Mouse (Mus musculus): ENCODE measurements at regions not wholly inside any gene's neighbourhood (a gene's known extent, or its start where the extent isn't known, plus 50 kb on each side); places are given as distances from the start of the nearest gene placed in this dataset.

- no peak overlapping the region for H3K9ac ChIP-seq (ENCODE audit: low read length)
- no peaks in the 10 kb centered on the region for H3K36me3 ChIP-seq (ENCODE audit: control insufficient read depth, insufficient read depth, low read length)
- 0 out of 2 replicates have a peak, but pooled peaks cover 6% of the 10 kb centered on the region for H3K9me3 ChIP-seq (ENCODE audit: control insufficient read depth, low read length)
- WGBS: 88% methylated on average over 9 of the region's 9 CpGs
- no peaks in the 10 kb centered on the region for H3K4me1 ChIP-seq (ENCODE audit: control insufficient read depth in 2 of 2, insufficient read depth in 2 of 2, low read length in 2 of 2)
- H3K4me2 ChIP-seq (ENCODE audit: low read length): no peak overlapping the region
- H3K27me3 ChIP-seq (ENCODE audit: control insufficient read depth, insufficient read depth, low read length): no peaks in the 10 kb centered on the region
- no peak overlapping the region for H3K4me3 ChIP-seq (ENCODE audit: control insufficient read depth in 1 of 2, insufficient read depth in 1 of 2, low read depth in 1 of 2, low read length in 2 of 2)
- ATAC-seq (ENCODE audit: insufficient number of reproducible peaks, insufficient read depth, low FRiP score, low read depth): no peak
- H3K27ac ChIP-seq (replicated peaks in 1 of 2; ENCODE audit: control insufficient read depth in 1 of 2, insufficient read depth in 1 of 2, low read depth in 2 of 2, low read length in 2 of 2): no peak overlapping the region
Measured at GRCm38 (mm10) chr8:35283366-35283765, 482.2 kb upstream of the Gm19410 start.

- Histone ChIP-seq H3K4me3 (ENCODE audit: control insufficient read depth in 1 of 2, insufficient read depth in 1 of 2, low read depth in 1 of 2, low read length in 2 of 2) (no peak overlapping the region), H3K4me1 (ENCODE audit: control insufficient read depth in 2 of 2, insufficient read depth in 2 of 2, low read length in 2 of 2) (peaks cover 2 to 9% of the 10 kb centered on the region in 2 experiments; a peak in 3 of 4 replicates), H3K36me3 (ENCODE audit: control insufficient read depth, insufficient read depth, low read length) (no peaks in the 10 kb centered on the region), H3K9ac (ENCODE audit: low read length) (no peak overlapping the region), H3K9me3 (ENCODE audit: control insufficient read depth, low read length) (0 out of 2 replicates have a peak, but pooled peaks cover 11% of the 10 kb centered on the region), H3K27ac (replicated peaks in 1 of 2; ENCODE audit: control insufficient read depth in 1 of 2, insufficient read depth in 1 of 2, low read depth in 2 of 2, low read length in 2 of 2) (no peak overlapping the region), H3K27me3 (ENCODE audit: control insufficient read depth, insufficient read depth, low read length) (no peaks in the 10 kb centered on the region), H3K4me2 (ENCODE audit: low read length) (no peak overlapping the region)
- no peak for ATAC-seq (ENCODE audit: insufficient number of reproducible peaks, insufficient read depth, low FRiP score, low read depth)
- 64% methylated on average over 5 of the region's 5 CpGs for WGBS
Measured at GRCm38 (mm10) chr8:35289018-35289417, 476.6 kb upstream of the Gm19410 start.

GRCm38 (mm10) chr8:35289967-35290366 is 475.6 kb upstream of the Gm19410 start:
- WGBS: 29% methylated on average over 4 of the region's 4 CpGs
- no peak overlapping the region for H3K27ac ChIP-seq (replicated peaks in 1 of 2; ENCODE audit: control insufficient read depth in 1 of 2, insufficient read depth in 1 of 2, low read depth in 2 of 2, low read length in 2 of 2)

GRCm38 (mm10) chr8:35293437-35294126 is 472.0 kb upstream of the Gm19410 start:
- ATAC-seq (ENCODE audit: insufficient number of reproducible peaks, insufficient read depth, low FRiP score, low read depth): no peak
- Histone ChIP-seq H3K9ac (ENCODE audit: low read length) (no peak overlapping the region), H3K4me2 (ENCODE audit: low read length) (no peak overlapping the region), H3K4me3 (ENCODE audit: control insufficient read depth in 1 of 2, insufficient read depth in 1 of 2, low read depth in 1 of 2, low read length in 2 of 2) (no peak overlapping the region), H3K9me3 (ENCODE audit: control insufficient read depth, low read length) (0 out of 2 replicates have a peak, but pooled peaks cover 5% of the 10 kb centered on the region), H3K27ac (replicated peaks in 1 of 2; ENCODE audit: control insufficient read depth in 1 of 2, insufficient read depth in 1 of 2, low read depth in 2 of 2, low read length in 2 of 2) (no peak overlapping the region), H3K27me3 (ENCODE audit: control insufficient read depth, insufficient read depth, low read length) (no peaks in the 10 kb centered on the region), H3K36me3 (ENCODE audit: control insufficient read depth, insufficient read depth, low read length) (no peaks in the 10 kb centered on the region), H3K4me1 (ENCODE audit: control insufficient read depth in 2 of 2, insufficient read depth in 2 of 2, low read length in 2 of 2) (peaks cover 2 to 11% of the 10 kb centered on the region in 2 experiments; a peak in 3 of 4 replicates)
- 70% methylated on average over 14 of the region's 14 CpGs for WGBS

More at GRCm38 (mm10) chr8:35289967-35290366, 475.6 kb upstream of the Gm19410 start:
- no peaks in the 10 kb centered on the region for H3K36me3 ChIP-seq (ENCODE audit: control insufficient read depth, insufficient read depth, low read length)
- no peak overlapping the region for H3K4me3 ChIP-seq (ENCODE audit: control insufficient read depth in 1 of 2, insufficient read depth in 1 of 2, low read depth in 1 of 2, low read length in 2 of 2)
- 0 out of 2 replicates have a peak, but pooled peaks cover 11% of the 10 kb centered on the region for H3K9me3 ChIP-seq (ENCODE audit: control insufficient read depth, low read length)
- H3K4me1 ChIP-seq (ENCODE audit: control insufficient read depth in 2 of 2, insufficient read depth in 2 of 2, low read length in 2 of 2): peaks cover 2 to 9% of the 10 kb centered on the region in 2 experiments; a peak in 3 of 4 replicates
- no peaks in the 10 kb centered on the region for H3K27me3 ChIP-seq (ENCODE audit: control insufficient read depth, insufficient read depth, low read length)
- H3K9ac ChIP-seq (ENCODE audit: low read length): no peak overlapping the region
- ATAC-seq (ENCODE audit: insufficient number of reproducible peaks, insufficient read depth, low FRiP score, low read depth): 0 out of 2 replicates have a peak, but pooled peaks have one; percentile 50
- H3K4me2 ChIP-seq (ENCODE audit: low read length): no peak overlapping the region

GRCm38 (mm10) chr8:35296936-35297335 is 468.7 kb upstream of the Gm19410 start:
- 81% methylated on average over 6 of the region's 6 CpGs for WGBS
- Histone ChIP-seq H3K27ac (replicated peaks in 1 of 2; ENCODE audit: control insufficient read depth in 1 of 2, insufficient read depth in 1 of 2, low read depth in 2 of 2, low read length in 2 of 2) (no peak overlapping the region), H3K4me2 (ENCODE audit: low read length) (no peak overlapping the region), H3K9ac (ENCODE audit: low read length) (no peak overlapping the region), H3K36me3 (ENCODE audit: control insufficient read depth, insufficient read depth, low read length) (no peaks in the 10 kb centered on the region), H3K4me1 (ENCODE audit: control insufficient read depth in 2 of 2, insufficient read depth in 2 of 2, low read length in 2 of 2) (peaks cover 7 to 10% of the 10 kb centered on the region in 2 experiments; a peak in 3 of 4 replicates), H3K27me3 (ENCODE audit: control insufficient read depth, insufficient read depth, low read length) (no peaks in the 10 kb centered on the region), H3K4me3 (ENCODE audit: control insufficient read depth in 1 of 2, insufficient read depth in 1 of 2, low read depth in 1 of 2, low read length in 2 of 2) (no peak overlapping the region), H3K9me3 (ENCODE audit: control insufficient read depth, low read length) (0 out of 2 replicates have a peak, but pooled peaks cover 5% of the 10 kb centered on the region)
- no peak for ATAC-seq (ENCODE audit: insufficient number of reproducible peaks, insufficient read depth, low FRiP score, low read depth)

- H3K9ac ChIP-seq (ENCODE audit: low read length): no peak overlapping the region
- H3K27me3 ChIP-seq (ENCODE audit: control insufficient read depth, insufficient read depth, low read length): no peaks in the 10 kb centered on the region
- WGBS: 56% methylated on average over 9 of the region's 9 CpGs
- H3K9me3 ChIP-seq (ENCODE audit: control insufficient read depth, low read length): peaks cover 1% of the 10 kb centered on the region; the same call in 1 of the 2 replicates
- ATAC-seq (ENCODE audit: insufficient number of reproducible peaks, insufficient read depth, low FRiP score, low read depth): no peak
- no peak overlapping the region for H3K27ac ChIP-seq (replicated peaks in 1 of 2; ENCODE audit: control insufficient read depth in 1 of 2, insufficient read depth in 1 of 2, low read depth in 2 of 2, low read length in 2 of 2)
- no peak overlapping the region for H3K4me2 ChIP-seq (ENCODE audit: low read length)
- no peak overlapping the region for H3K4me3 ChIP-seq (ENCODE audit: control insufficient read depth in 1 of 2, insufficient read depth in 1 of 2, low read depth in 1 of 2, low read length in 2 of 2)
- H3K36me3 ChIP-seq (ENCODE audit: control insufficient read depth, insufficient read depth, low read length): no peaks in the 10 kb centered on the region
- peaks cover 7 to 10% of the 10 kb centered on the region in 2 experiments; a peak in 3 of 4 replicates for H3K4me1 ChIP-seq (ENCODE audit: control insufficient read depth in 2 of 2, insufficient read depth in 2 of 2, low read length in 2 of 2)
Measured at GRCm38 (mm10) chr8:35299088-35299487, 466.5 kb upstream of the Gm19410 start.

GRCm38 (mm10) chr8:35300359-35300758 is 465.2 kb upstream of the Gm19410 start:
- ATAC-seq (ENCODE audit: insufficient number of reproducible peaks, insufficient read depth, low FRiP score, low read depth): no peak
- 59% methylated on average over 3 of the region's 3 CpGs for WGBS
- no peak overlapping the region for H3K27ac ChIP-seq (replicated peaks in 1 of 2; ENCODE audit: control insufficient read depth in 1 of 2, insufficient read depth in 1 of 2, low read depth in 2 of 2, low read length in 2 of 2)

More at GRCm38 (mm10) chr8:35300359-35300758, 465.2 kb upstream of the Gm19410 start:
- peaks cover 7 to 10% of the 10 kb centered on the region in 2 experiments; a peak in 3 of 4 replicates for H3K4me1 ChIP-seq (ENCODE audit: control insufficient read depth in 2 of 2, insufficient read depth in 2 of 2, low read length in 2 of 2)
- no peak overlapping the region for H3K9ac ChIP-seq (ENCODE audit: low read length)
- no peaks in the 10 kb centered on the region for H3K27me3 ChIP-seq (ENCODE audit: control insufficient read depth, insufficient read depth, low read length)
- no peaks in the 10 kb centered on the region for H3K36me3 ChIP-seq (ENCODE audit: control insufficient read depth, insufficient read depth, low read length)
- no peak overlapping the region for H3K4me2 ChIP-seq (ENCODE audit: low read length)
- H3K9me3 ChIP-seq (ENCODE audit: control insufficient read depth, low read length): peaks cover 11% of the 10 kb centered on the region
- H3K4me3 ChIP-seq (ENCODE audit: control insufficient read depth in 1 of 2, insufficient read depth in 1 of 2, low read depth in 1 of 2, low read length in 2 of 2): no peak overlapping the region

Data from heart, embryonic 14.5 days (tissue).